Mouse (Mus musculus): ENCODE results near the gene 4930469K13Rik.

GRCm38 (mm10) chr11:34073776-34074175 lies 24.6 kb downstream of the 4930469K13Rik start:
- TF ChIP-seq POLR2A (IDR thresholded peaks at IDR 0.05; ENCODE audit: control insufficient read depth, low read depth, low read length) (no peak), CTCF (IDR thresholded peaks at IDR 0.05; ENCODE audit: control insufficient read depth, insufficient read depth, insufficient replicate concordance, low read depth, low read length) (peak; percentile 95)
